Mouse (Mus musculus): Measurements from ENCODE around the gene Kdm2a.

DNA sequence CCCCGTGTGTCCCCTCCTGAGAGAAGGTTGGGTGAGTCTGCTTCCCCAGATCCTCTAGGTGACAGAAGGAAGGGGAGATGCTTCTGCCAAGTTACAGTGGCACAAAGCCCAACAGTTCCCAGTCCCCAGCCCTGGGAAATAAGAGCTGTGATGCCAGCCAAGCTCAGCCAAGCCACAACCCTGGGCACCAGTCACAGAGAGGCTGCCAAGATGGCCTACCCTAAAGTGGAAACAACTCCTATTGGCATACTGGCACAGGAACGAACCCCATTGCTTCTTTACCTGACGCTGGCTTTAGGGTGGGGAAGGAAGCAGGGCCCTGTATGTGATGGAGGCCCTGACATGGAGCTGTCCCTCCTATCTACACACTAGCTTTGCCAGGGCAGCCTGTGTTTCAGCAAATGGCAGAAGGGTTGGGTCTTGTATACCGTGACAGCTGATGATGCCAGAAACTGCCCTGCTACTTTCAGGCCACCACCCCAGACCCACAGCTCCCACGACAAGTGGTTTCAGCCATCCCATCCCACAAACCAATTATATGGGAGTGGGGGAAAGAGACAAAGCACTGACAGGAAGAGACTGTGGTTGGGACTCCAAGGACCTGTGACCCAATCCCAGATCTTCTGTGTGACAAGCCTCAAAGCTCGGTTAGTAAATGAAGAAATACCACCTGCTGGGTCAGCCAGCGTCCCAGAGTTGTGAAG is 95.0 kb downstream of the Kdm2a start:
- TF ChIP-seq CTCF (IDR thresholded peaks at IDR 0.05; ENCODE audit: extremely low read depth, insufficient read depth, insufficient read length, insufficient replicate concordance): no peak
- no peak; the same call in 1 of the 2 replicates for TF ChIP-seq POLR2A (IDR thresholded peaks at IDR 0.05; ENCODE audit: low read depth, low read length)

All from spleen, adult 2 months (tissue).